Mouse (Mus musculus): Measurements from ENCODE around the gene Magi2.

GRCm38 (mm10) chr5:19226144-19226865, 531 bp upstream of the Magi2 start:
- TF ChIP-seq CTCF (IDR thresholded peaks at IDR 0.05; ENCODE audit: low read depth), result no peak
- no peak for TF ChIP-seq EP300 (IDR thresholded peaks at IDR 0.05; ENCODE audit: low read depth)
